Mouse (Mus musculus): ENCODE data around the gene Celf1.
"Not testable (repeated sequence)": the region's sequence is repeated elsewhere in the genome, so short reads cannot be mapped to it uniquely, and the experiment has no call there.

Celf1 gene

GRCm38 (mm10) chr2:90940233-90941229, at the start of gene Celf1:
Celf1 (plus strand) TSS chr2:90940382.
- peak; percentile 29 for DNase-seq (ENCODE audit: low spot score)

- DNase-seq (ENCODE audit: low spot score) = no peak
Measured at GRCm38 (mm10) chr2:90893673-90894298, 46.4 kb upstream of the Celf1 start.

GRCm38 (mm10) chr2:90894299-90894677, 45.9 kb upstream of the Celf1 start:
- not testable (repeated sequence) for DNase-seq (ENCODE audit: low spot score)

- no peak for DNase-seq (ENCODE audit: low spot score)
Measured at GRCm38 (mm10) chr2:90903398-90903797, 36.8 kb upstream of the Celf1 start.

- peak; percentile 44 for DNase-seq (ENCODE audit: low spot score)
Measured at GRCm38 (mm10) chr2:90904076-90904855, 35.9 kb upstream of the Celf1 start, which contains the start of the genes Kbtbd4 and Ndufs3. Kbtbd4 (plus strand) TSS chr2:90904740. Ndufs3 (minus strand) TSS chr2:90904827.

GRCm38 (mm10) chr2:90904856-90905224, 35.3 kb upstream of the Celf1 start:
- no peak for DNase-seq (ENCODE audit: low spot score)

- DNase-seq (ENCODE audit: low spot score) = no peak
Measured at GRCm38 (mm10) chr2:90906721-90907120, 33.5 kb upstream of the Celf1 start.

- no peak for DNase-seq (ENCODE audit: low spot score)
Measured at GRCm38 (mm10) chr2:90910861-90911260, 29.3 kb upstream of the Celf1 start.

- no peak for DNase-seq (ENCODE audit: low spot score)
Measured at GRCm38 (mm10) chr2:90911668-90912067, 28.5 kb upstream of the Celf1 start.

- no peak for DNase-seq (ENCODE audit: low spot score)
Measured at GRCm38 (mm10) chr2:90913671-90914070, 26.5 kb upstream of the Celf1 start.

- no peak for DNase-seq (ENCODE audit: low spot score)
Measured at GRCm38 (mm10) chr2:90915516-90915915, 24.7 kb upstream of the Celf1 start.

- no peak for DNase-seq (ENCODE audit: low spot score)
Measured at GRCm38 (mm10) chr2:90916560-90917232, 23.5 kb upstream of the Celf1 start.

GRCm38 (mm10) chr2:90917233-90917998, 22.8 kb upstream of the Celf1 start:
- peak; percentile 25 for DNase-seq (ENCODE audit: low spot score)

- no peak for DNase-seq (ENCODE audit: low spot score)
Measured at GRCm38 (mm10) chr2:90917999-90918698, 22.0 kb upstream of the Celf1 start.

- no peak for DNase-seq (ENCODE audit: low spot score)
Measured at GRCm38 (mm10) chr2:90921178-90921577, 19.0 kb upstream of the Celf1 start.

- DNase-seq (ENCODE audit: low spot score) = no peak
Measured at GRCm38 (mm10) chr2:90922636-90923035, 17.5 kb upstream of the Celf1 start.

GRCm38 (mm10) chr2:90928566-90928965, 11.6 kb upstream of the Celf1 start:
- no peak for DNase-seq (ENCODE audit: low spot score)

- no peak for DNase-seq (ENCODE audit: low spot score)
Measured at GRCm38 (mm10) chr2:90931829-90932228, 8.4 kb upstream of the Celf1 start.

GRCm38 (mm10) chr2:90932273-90932672, 7.9 kb upstream of the Celf1 start:
- DNase-seq (ENCODE audit: low spot score) = no peak

- no peak for DNase-seq (ENCODE audit: low spot score)
Measured at GRCm38 (mm10) chr2:90938362-90938761, 1.8 kb upstream of the Celf1 start.
